Mouse (Mus musculus) C2C12 (cell line): ENCODE measurements around the gene Mtnr1a. TPM values are rescaled to one million over a fixed set of nuclear protein-coding genes. Genes with fewer than 3 reads are reported as not detected.
"Not testable (repeated sequence)": the region's sequence is repeated elsewhere in the genome, so short reads cannot be mapped to it uniquely, and the experiment has no call there.

ENCODE experiments used
- H3K27me3 ChIP-seq: one replicate; pipeline ENCODE4 v1.6.1; 2011; ENCODE audit not compliant: control insufficient read depth, insufficient read depth, insufficient read length
- H3K36me3 ChIP-seq: one replicate; pipeline ENCODE4 v1.6.1; 2011; ENCODE audit not compliant: control insufficient read depth, insufficient read depth
- H3K4me3 ChIP-seq: one replicate; pipeline ENCODE4 v1.5.1; 2011; ENCODE audit warnings: mild to moderate bottlenecking, control low read depth; ENCODE audit not compliant: poor library complexity, insufficient read depth, severe bottlenecking
- H3K79me2 ChIP-seq: one replicate; pipeline ENCODE4 v1.6.1; 2011; ENCODE audit not compliant: control insufficient read depth, insufficient read depth
- H3K79me3 ChIP-seq: one replicate; pipeline ENCODE4 v1.6.1; 2011; ENCODE audit warnings: low read depth, control low read depth
- H3ac ChIP-seq: one replicate; pipeline ENCODE3; 2011; ENCODE audit warnings: low read depth; ENCODE audit not compliant: control insufficient read depth, insufficient read length
- CEBPB ChIP-seq: IDR thresholded peaks from one replicate; pipeline ENCODE4 v1.6.1; 2011; ENCODE audit warnings: low read depth, mild to moderate bottlenecking, control low read depth, moderate library complexity
- CTCF ChIP-seq: IDR thresholded peaks from one replicate; pipeline ENCODE4 v1.5.1; 2011; ENCODE audit not compliant: control insufficient read depth, insufficient read depth, insufficient read length
- FOSL1 ChIP-seq: IDR thresholded peaks from one replicate; pipeline ENCODE4 v1.8.0; 2011; ENCODE audit warnings: mild to moderate bottlenecking, low read length; ENCODE audit not compliant: poor library complexity, insufficient read depth, severe bottlenecking
- MAX ChIP-seq: IDR thresholded peaks from one replicate; pipeline ENCODE4 v1.6.1; 2011; ENCODE audit warnings: mild to moderate bottlenecking, control low read depth
- MYOD1 ChIP-seq: IDR thresholded peaks from one replicate; pipeline ENCODE4 v1.6.1; 2011; ENCODE audit warnings: low read depth; ENCODE audit not compliant: control insufficient read depth, insufficient read length
- MYOG ChIP-seq: IDR thresholded peaks from one replicate; pipeline ENCODE4 v1.6.1; 2011; ENCODE audit not compliant: control insufficient read depth, insufficient read length; ENCODE audit errors: extremely low read depth
- USF1 ChIP-seq: IDR thresholded peaks from one replicate; pipeline ENCODE4 v1.6.1; 2011; ENCODE audit warnings: low read depth, mild to moderate bottlenecking, control low read depth, moderate library complexity
- polyA plus RNA-seq: library from polyadenylated mRNA; unstranded; fragments of >200 nt; fragmentation: generic; extraction: Trizol; gene quantifications from one replicate; pipeline ENCODE4 v1.2.1, GENCODE M21; 2012; ENCODE audit warnings: missing spikeins

Gene Mtnr1a
- polyA plus RNA-seq, 1 experiment, result not detected

DNA sequence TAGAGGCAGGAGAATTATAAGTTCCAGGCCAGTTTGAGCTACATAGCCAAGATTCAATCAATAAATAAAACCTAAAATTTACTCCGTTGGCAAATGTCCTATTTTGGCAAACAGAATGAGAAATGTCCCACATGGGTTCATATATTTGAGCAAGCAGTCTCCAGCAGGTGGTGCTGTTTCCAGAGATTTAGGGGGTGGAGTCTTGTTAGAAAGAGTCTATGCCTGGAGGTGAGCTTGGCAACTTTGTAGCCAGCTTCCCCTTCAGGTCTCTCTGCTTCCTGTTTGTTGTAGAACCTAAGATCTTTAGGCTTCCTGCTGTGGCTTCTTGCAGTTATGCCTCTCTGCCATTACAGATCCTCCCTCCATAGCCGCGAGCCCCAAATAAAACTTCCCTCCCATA is 13.4 kb upstream of the Mtnr1a start:
- H3K36me3 ChIP-seq, result peaks cover 31% of the 10 kb centered on the region
- TF ChIP-seq MYOD1 (no peak), USF1 (no peak), FOSL1 (no peak), CTCF (no peak), MYOG (no peak), MAX (no peak), CEBPB (no peak)
- no peaks in the 10 kb centered on the region for H3K79me2 ChIP-seq
- no peak overlapping the region for H3K4me3 ChIP-seq
- no peaks in the 10 kb centered on the region for H3K27me3 ChIP-seq
- no peaks in the 10 kb centered on the region for H3K79me3 ChIP-seq
- H3ac ChIP-seq, result no peak overlapping the region

DNA sequence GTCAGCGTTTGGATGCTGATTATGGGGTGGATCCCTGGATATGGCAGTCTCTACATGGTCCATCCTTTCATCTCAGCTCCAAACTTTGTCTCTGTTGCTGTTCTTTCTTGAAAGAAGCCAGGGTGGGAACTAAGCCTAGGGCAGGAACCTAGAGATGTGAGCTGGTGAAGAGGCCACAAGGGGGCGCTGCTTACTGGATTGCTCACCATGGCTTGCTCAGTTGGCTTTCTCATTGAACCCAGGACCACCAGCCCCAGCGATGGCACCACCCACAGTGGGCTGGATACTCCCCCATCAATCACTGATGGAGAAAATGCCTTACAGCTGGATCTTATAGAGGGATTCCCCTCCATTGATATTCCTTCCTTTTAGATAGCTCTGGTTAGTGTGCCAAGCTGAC is 12.1 kb upstream of the Mtnr1a start:
- no peaks in the 10 kb centered on the region for H3K27me3 ChIP-seq
- TF ChIP-seq MYOG (no peak), MAX (no peak), MYOD1 (no peak), USF1 (no peak), FOSL1 (no peak), CTCF (no peak), CEBPB (no peak)
- no peak overlapping the region for H3ac ChIP-seq

DNA sequence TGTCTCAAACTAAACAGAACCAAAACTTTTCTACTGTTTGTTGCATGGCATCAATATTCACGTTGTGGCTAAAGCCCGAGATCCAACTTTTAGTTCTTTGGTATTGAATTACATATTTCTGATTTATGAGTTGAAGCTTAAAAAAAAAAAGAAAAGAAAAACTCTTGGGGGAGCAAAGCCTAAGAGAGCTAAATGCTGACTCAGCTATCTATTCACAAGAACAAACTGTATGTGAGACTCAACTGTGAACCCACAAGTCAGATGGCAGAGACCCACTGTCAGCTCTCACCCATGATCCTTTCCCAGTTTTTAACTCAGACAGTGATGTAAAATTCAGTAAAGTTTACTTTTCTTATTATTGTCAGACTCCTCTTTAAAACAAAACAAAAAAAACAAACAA is 8.9 kb upstream of the Mtnr1a start:
- no peaks in the 10 kb centered on the region for H3K36me3 ChIP-seq
- no peak overlapping the region for H3K4me3 ChIP-seq
- no peaks in the 10 kb centered on the region for H3K79me2 ChIP-seq
- no peak for TF ChIP-seq CEBPB
- no peak for TF ChIP-seq CTCF
- TF ChIP-seq FOSL1, result no peak
- TF ChIP-seq MYOD1, result no peak
- no peak for TF ChIP-seq MAX
- no peak for TF ChIP-seq MYOG
- no peak for TF ChIP-seq USF1
- H3ac ChIP-seq, result no peak overlapping the region
- H3K79me3 ChIP-seq, result no peaks in the 10 kb centered on the region
- no peaks in the 10 kb centered on the region for H3K27me3 ChIP-seq

More for the DNA sequence above, 12.1 kb upstream of the Mtnr1a start:
- Histone ChIP-seq H3K79me3 (no peaks in the 10 kb centered on the region), H3K4me3 (no peak overlapping the region), H3K36me3 (peaks cover 20% of the 10 kb centered on the region), H3K79me2 (no peaks in the 10 kb centered on the region)

DNA sequence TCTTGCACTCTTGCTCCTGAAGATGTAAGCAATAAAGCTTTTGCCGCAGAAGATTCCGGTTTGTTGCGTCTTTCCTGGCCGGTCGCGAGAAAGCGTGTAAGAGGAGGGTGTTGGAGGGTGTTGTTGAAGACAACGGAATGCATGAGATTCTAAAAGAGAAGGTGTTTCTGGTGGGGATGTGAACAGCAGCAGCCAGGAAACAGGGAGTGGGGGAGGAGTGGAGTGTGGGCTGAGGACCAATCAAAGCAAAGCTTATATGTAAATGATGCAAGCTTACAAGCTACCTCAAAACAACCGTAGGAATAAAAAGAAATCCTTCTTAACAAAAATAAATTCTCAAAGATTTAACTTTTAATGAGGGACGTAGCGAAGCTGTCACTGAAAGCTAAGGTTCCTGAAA is 6.6 kb upstream of the Mtnr1a start:
- TF ChIP-seq CTCF, result no peak
- Histone ChIP-seq H3K4me3 (no peak overlapping the region), H3K79me2 (no peaks in the 10 kb centered on the region), H3K36me3 (no peaks in the 10 kb centered on the region), H3K79me3 (no peaks in the 10 kb centered on the region), H3ac (no peak overlapping the region), H3K27me3 (no peaks in the 10 kb centered on the region)

DNA sequence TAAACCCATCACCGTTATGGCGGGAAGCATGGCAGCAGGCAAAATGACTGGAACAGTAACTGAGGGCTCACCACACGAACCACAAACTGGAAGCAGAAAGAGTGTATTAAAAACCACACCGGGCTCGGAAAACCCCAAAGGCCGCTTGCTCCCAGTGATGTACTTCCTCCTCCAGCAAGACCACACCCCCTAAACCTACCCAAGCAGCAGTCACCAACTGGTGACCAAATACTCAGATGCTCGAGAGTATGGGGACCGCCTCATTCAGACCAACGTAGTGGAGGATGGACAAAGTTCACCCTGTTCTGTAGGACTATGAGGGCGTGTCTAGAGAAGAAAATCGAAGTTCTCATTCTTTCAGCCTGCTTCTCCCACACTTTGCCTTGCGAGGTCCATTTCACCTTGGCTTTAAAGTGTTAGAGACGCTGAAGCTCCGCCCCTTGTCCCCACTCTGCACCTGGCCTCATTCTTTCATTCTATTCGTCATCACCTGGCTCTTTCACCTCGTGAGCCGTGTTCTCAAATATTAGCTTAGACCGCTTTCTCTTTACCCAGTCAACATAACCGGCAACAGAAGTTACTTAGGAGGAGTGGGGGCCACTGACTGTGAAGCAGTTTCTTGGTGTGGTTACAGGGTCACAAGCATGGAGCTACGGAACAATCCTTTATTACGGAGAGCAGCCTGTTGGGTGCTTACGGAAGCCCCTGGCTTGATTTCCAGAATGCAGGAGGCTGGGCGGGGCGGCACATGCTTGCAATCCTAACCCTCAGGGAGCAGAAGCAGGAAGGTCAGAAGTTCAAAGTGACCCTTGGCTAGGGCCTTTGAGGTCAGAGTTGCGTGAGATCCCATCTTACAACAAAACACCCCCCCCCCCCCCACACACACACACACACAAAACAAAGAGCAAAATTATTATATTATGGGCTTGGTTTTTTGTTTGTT is 5.7 kb upstream of the Mtnr1a start:
- H3K4me3 ChIP-seq, result no peak overlapping the region
- no peaks in the 10 kb centered on the region for H3K79me3 ChIP-seq
- H3K36me3 ChIP-seq, result no peaks in the 10 kb centered on the region
- no peaks in the 10 kb centered on the region for H3K27me3 ChIP-seq
- H3K79me2 ChIP-seq, result no peaks in the 10 kb centered on the region
- TF ChIP-seq CEBPB (no peak), MAX (no peak), MYOG (no peak), USF1 (no peak), MYOD1 (no peak), CTCF (no peak), FOSL1 (no peak)
- no peak overlapping the region for H3ac ChIP-seq

DNA sequence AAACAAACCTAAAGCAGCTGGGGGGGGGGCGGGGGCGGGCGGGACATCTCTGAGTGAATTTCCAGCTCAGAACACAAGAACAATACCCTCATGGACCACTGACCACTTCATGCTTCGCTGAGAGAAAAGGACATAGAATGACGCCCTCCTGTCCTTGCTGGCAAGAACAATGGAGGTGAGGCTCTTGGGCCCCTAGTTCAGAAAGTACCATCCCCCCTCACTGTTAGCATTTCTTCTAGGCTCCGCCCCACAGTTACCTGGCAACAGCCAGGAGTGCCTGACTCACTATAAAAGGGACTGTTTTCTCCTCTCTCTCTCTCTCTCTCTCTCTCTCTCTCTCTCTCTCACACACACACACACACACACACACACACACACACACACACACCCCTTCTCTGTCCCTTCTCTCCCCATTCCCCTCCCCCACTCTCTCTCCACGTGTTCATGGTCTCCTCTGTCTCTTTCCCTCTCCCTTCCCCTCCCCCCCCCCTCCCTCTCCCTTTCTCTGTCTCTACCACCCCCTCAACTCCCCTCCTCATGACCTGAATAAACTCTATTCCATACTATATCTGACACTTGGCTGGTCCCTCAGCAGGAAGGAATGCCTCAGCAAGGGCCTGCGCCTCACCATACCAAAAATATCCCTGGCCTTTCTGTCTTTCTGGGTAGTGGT is 4.6 kb upstream of the Mtnr1a start:
- Histone ChIP-seq H3K79me2 (no peaks in the 10 kb centered on the region), H3K79me3 (no peaks in the 10 kb centered on the region), H3ac (no peak overlapping the region), H3K36me3 (no peaks in the 10 kb centered on the region), H3K27me3 (no peaks in the 10 kb centered on the region), H3K4me3 (no peak overlapping the region)
- no peak for TF ChIP-seq CEBPB
- TF ChIP-seq FOSL1, result no peak
- TF ChIP-seq MYOD1, result no peak
- TF ChIP-seq CTCF, result no peak
- TF ChIP-seq MYOG, result no peak
- no peak for TF ChIP-seq USF1
- no peak for TF ChIP-seq MAX

DNA sequence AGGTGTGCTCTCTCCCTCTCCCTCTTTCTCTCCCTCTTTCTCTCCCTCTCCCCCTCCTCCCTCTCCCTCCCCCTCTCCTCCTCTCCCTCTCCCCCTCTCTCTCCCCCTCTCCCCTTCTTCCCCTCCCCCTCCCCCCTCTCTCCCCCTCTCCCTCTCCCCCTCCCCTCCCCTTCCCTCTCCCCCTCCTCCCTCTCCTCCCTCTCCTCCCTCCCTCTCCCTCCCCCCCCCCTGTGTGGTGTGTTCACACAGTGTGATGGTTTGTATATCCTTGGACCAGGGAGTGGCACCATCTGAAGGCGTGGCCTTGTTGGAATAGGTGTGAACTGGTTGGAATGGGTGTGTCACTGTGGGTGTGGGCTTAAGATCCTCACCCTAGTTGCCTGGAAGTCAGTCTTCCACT is 3.5 kb upstream of the Mtnr1a start:
- not testable (repeated sequence) for H3K27me3 ChIP-seq, H3ac ChIP-seq

More for the DNA sequence above, 3.5 kb upstream of the Mtnr1a start:
- H3K36me3 ChIP-seq, H3K79me3 ChIP-seq, H3K79me2 ChIP-seq, H3K4me3 ChIP-seq: not testable (repeated sequence)
